Mouse (Mus musculus) heart, postnatal 10 days (tissue): Measurements from ENCODE around the gene Fgfr2. TPM values are rescaled to one million over a fixed set of nuclear protein-coding genes. Genes with fewer than 3 reads are reported as not detected.

Source experiments
- DNase-seq, 2 experiments: peaks; one replicate each; pipeline ENCODE4 v3.0.0; 2021
- intact Hi-C: fragments of 180-260 bp; cut with DNase I; formaldehyde crosslinking; loops from one replicate; pipeline ENCODE4 v1.15.1; 2025
- total RNA-seq, 2 experiments: library from RNA; stranded (reverse); gene quantifications; 2 replicates each; pipeline ENCODE4 v1.2.3; 2021

Gene Fgfr2
- total RNA-seq, 2 experiments from 2014 or later: 6.2 to 6.3 TPM

DNA sequence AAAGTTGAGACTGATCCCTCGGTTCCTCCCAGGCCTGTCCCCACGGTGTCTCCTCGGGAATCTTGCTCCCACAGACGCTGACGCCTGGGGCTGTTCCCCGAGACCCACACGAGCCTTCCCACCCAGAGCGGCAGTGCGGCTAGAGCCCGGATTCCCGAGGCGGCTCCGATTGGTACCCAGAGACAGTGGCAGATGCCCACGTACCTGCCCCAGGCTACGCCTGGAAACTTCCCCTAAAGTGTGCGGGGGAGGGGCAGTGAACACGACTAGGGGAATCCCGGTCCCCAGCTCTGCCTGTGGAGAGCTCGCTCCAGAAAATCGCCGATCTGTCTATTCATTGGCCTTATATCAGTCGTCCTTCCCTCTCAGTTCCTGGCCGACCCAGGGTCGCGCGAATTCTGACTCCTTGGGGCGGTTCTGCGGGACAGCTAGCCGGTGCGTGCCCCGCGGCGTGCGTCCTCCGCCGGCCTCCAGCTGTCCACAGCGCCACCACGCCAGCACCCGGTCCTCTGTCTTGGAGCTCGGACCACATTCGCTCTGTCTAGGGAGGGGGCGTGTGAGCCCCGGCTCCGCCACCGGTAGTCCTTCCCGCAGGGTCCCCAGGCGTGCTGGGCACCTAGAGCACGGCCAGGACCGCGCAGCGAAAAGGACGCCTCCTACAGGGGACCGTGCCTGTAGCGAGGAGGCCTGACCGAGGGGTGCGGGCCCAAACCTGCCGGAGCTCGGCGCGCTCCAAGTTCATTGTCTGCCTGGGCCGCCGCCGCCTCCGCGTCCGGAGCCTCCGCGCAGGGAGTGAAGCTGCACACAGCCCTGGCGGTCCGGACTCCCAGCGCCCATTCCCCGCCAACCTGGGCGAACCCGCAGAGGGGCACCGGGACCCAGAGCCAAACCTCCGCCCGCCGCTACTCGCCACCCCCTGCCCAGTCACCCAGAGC, 806.8 kb downstream of the Fgfr2 start:
- intact Hi-C loops: loop anchor here (1.0 to 2.0 kb wide), 2 partner anchors 90 to 155 kb away; no protein-coding TSS in a partner anchor
- DNase-seq: peak; percentile 71 to 72

DNA sequence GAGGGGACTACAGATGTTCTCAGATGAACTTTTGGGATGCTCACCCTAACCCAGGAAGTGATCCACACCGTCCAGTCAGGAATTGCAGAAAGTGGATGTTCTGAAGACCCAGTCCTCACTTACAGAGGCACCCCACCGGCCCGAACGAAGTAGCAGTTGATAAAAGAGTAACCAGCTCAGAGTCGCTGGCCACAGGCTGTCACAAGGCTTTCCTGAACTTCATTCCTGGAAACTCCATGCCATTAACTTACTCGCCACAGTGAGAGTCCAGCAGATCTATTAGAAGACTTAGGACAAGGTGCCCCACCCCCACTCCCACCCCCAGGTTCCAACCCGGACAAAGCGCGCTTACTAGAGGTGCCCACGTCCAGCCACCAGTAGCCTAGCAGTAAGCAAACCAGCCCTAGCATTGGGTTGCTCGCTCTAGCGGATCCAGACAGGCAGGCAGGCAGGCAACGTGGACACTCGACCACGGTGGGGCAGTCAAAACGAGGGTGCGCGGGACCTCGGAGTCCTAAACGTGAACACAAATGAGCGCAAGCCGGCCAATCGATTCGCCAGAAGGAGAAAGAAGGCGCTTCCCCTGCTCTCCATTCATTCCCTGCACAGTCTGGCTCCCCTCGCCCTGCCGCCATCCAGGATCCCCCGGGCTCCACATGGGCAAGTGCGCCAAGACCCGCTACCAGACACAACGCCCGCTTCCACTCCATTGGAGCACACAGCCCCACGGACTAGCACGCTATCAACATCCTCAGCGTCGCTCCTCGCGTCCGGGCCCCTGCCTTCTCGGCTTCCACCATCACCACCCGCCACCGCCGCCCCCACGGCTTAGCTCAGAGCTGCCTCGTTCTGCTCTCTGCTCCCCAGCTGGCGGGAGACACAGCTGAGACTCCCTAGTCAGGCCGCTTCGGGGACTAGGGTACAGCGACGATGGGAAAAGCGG, 807.7 kb downstream of the Fgfr2 start:
- intact Hi-C loops: loop anchor here (1.0 to 2.0 kb wide), 4 partner anchors 29 to 235 kb away; no protein-coding TSS in a partner anchor
- DNase-seq: peak; percentile 81 to 86

- no peak for DNase-seq
- intact Hi-C loops: loop anchor here (5.0 kb wide), 1 partner anchor 65 kb away; no protein-coding TSS in a partner anchor
These were observed 810.8 kb downstream of the Fgfr2 start for GRCm38 (mm10) chr7:132312396-132312795.

DNA sequence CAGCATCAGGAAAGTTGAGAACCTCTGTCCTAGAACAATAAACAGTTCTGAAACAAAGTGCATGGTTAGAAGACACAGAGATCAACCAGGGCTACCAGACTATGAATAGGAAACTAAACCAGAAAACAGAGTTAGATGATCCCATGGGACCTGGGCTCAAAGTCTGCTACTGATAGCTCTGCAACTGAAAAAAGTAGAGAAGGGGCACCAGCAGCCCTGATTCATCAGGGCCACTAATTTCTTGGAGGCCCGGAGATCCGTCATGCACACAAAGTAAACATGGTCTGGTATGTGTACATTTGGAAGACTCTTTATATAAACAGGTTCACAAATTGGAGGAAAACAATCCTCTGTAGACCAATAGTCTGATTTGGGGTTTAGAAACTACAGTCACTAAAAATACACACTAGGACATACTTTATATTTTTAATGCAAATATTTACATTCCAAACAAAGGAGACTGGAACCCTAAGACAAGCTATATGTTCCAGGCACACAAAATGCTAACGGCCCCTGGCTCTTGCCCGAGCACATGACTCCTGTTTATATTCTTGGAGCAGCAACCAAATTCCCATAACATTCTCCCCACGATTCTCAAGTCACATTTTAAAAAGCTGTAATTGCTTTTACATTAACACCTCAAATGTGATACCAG, 814.5 kb downstream of the Fgfr2 start:
- intact Hi-C loops: no loop called here
- DNase-seq: no peak

DNA sequence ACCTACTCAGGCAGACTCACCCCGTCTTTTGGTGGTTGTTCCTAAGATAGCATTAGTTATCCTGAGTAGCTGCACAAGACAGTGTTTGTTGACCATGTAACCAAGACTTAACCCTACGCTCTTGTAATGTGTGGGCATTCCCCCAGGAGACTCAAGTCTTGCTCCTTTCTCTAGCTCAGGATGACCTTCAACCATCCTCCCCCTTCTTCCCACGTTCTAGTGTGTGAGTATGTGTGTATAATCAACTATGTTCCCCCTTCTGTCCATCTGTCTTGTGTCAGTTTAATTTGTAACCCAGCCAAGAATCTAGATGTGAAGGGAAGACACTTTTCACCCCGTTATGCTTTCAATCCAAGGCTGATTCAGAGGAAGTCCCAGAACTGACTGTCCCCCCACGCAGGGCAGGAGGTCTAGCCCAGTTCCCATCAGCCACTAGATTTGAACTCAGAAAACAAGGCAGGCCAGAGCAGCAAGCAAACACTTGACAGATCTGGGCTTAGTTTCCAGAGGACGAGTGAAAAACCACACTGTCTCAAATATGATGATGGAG, 815.4 kb downstream of the Fgfr2 start:
- DNase-seq: no peak
- intact Hi-C loops: no loop called here

- intact Hi-C loops: no loop called here
- no peak for DNase-seq
These were observed 816.3 kb downstream of the Fgfr2 start for GRCm38 (mm10) chr7:132306671-132307412.

- intact Hi-C loops: no loop called here
- DNase-seq: no peak
These were observed 817.4 kb downstream of the Fgfr2 start for GRCm38 (mm10) chr7:132305492-132306375.

GRCm38 (mm10) chr7:132304424-132305085, 818.6 kb downstream of the Fgfr2 start:
- DNase-seq: no peak
- intact Hi-C loops: no loop called here

DNA sequence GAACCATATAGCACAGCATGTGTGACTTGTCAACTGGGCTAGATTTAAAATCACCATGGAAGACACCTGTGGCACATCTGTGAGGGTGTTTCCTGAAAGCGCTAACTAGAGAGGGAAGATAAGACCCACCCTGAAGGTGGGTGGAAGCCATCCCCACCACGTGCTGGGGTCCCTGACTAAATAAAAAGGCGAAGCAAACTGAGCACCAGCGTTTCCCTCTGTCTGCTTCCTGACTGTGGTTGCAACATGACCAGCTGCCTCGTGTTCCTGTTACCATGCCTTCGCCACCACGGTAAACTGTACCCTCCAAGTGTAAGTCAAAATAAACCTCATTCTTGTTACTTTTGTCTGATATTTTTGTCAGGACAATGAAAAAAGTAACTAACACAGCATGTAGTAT, 819.2 kb downstream of the Fgfr2 start:
- intact Hi-C loops: no loop called here
- no peak for DNase-seq

- intact Hi-C loops: no loop called here
- DNase-seq: peak in 1 of 2 experiments; percentile 50
These were observed 820.5 kb downstream of the Fgfr2 start for GRCm38 (mm10) chr7:132302508-132303241.

DNA sequence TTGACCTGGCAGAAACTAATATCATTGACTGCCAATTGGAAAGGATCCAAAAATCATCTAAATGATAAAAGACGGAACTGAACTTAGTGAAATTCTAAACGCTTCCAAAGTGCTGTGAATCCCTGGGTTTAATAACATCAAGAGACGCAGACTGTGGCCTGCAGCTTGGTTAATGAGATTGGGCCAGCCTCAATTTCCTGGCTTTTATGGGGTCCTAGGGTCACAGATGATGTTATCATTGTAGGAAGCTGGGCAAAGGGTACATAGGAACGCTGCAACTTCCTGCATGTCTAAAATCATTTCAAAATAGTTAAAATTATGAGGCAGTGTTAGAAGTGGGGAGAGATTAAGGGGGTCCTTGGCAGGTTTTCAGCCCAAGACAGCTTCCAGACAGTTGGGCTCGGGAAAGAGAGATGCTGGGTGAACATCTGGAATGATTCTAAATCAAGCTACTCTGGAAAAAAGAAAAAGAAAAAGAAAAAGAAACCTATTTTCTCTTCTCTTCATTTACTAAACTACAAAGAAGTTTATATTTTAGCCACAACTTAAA, 823.4 kb downstream of the Fgfr2 start:
- intact Hi-C loops: no loop called here
- no peak for DNase-seq

DNA sequence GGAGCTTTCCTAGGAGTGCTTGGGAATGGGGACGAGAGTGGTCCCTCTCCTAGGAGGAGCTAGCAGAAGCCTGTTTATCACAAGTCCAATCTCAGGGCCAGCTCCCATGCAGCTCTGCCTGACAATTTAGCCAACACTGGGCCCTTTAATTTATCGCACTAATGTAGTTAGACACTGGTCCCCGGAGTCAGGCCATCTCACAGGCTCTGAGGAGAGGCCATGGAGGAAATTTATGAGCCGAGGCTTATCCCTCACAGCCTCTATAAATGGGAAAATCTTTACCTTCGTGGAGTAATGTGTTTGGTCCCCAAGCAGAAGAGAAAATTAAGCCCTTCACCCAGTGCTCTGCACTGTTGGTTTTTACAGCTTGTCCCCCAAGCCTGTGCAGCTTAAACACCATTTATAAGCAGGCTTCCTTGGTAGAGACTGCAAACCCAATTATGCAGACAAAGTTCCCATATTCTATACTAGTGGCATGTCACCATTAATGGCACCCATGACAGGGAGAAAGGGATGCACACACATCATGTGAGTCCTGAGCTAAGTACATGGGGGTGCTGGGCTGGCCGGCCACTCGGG, 824.6 kb downstream of the Fgfr2 start:
- intact Hi-C loops: no loop called here
- no peak for DNase-seq

- intact Hi-C loops: no loop called here
- no peak for DNase-seq
These were observed 826.3 kb downstream of the Fgfr2 start for GRCm38 (mm10) chr7:132296661-132297443.

DNA sequence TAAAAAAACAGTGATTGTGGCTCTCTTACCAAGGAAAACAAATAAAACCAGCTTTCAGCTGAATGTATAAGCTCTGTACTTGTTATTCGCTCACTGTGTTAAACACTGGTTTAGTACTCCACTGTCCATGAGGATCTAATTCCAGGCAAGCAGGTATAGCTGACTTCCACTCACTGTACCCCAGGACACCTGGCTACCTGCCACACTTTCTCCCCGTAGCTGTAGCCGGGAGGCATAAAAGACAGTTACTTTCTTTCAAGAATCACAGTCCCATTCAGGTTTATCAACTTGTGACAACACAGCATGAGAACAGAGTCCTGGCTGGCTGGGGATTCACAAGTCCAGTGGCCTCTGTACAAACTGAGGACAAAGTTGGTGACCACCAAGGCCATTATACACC, 827.0 kb downstream of the Fgfr2 start:
- no peak for DNase-seq
- intact Hi-C loops: no loop called here

DNA sequence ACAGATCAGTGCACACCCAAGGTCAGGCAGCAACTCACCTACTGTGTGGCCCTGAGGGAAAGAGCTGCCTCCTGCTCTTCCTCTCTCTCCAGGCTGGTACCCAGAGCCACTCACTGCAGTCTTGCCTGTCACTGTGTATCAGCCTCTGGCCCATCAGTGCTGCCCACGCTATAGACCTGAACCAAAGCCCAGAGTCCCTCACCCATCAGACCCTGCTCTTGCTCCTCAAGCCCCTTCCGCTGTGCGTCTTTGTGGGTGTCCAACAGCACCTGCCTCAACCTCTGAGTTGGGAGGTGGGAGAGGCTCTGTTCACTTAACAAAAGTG, 835.8 kb downstream of the Fgfr2 start:
- intact Hi-C loops: loop anchor here (2.0 kb wide), 1 partner anchor 27 kb away; no protein-coding TSS in a partner anchor
- no peak for DNase-seq
